Mouse (Mus musculus) limb, embryonic 11.5 days (tissue): Measurements from ENCODE around the gene Gm973. TPM values are rescaled to one million over a fixed set of nuclear protein-coding genes. Genes with fewer than 3 reads are reported as not detected.

Experiments
- ATAC-seq: fragments of 200-750 bp; cut with Nextera tagmentation; 2 replicates; pipeline ENCODE4 v1.8.0; 2017; ENCODE audit warnings: low read depth; ENCODE audit not compliant: insufficient number of reproducible peaks, low FRiP score, low TSS enrichment
- DNase-seq: peaks from one replicate; pipeline ENCODE4 v3.0.0-alpha.2; 2015; ENCODE audit warnings: low spot score
- H3K27ac ChIP-seq: fragments of 300-500 bp; sonication (generic); replicated peaks from 2 replicates; pipeline ENCODE4 v1.5.1; 2014; ENCODE audit warnings: low read depth, mild to moderate bottlenecking, low read length
- H3K27me3 ChIP-seq: fragments of 300-500 bp; sonication (generic); 2 replicates; pipeline ENCODE4 v1.6.1; 2014; ENCODE audit warnings: mild to moderate bottlenecking, low read length, mixed read lengths; ENCODE audit not compliant: control insufficient read depth, insufficient read depth
- H3K36me3 ChIP-seq: fragments of 300-500 bp; sonication (generic); 2 replicates; pipeline ENCODE4 v1.6.1; 2014; ENCODE audit warnings: mild to moderate bottlenecking, low read length, moderate library complexity, mixed read lengths; ENCODE audit not compliant: control insufficient read depth, insufficient read depth
- H3K4me1 ChIP-seq: fragments of 300-500 bp; sonication (generic); 2 replicates; pipeline ENCODE4 v1.6.1; 2014; ENCODE audit warnings: low read length, mixed read lengths; ENCODE audit not compliant: control insufficient read depth, insufficient read depth
- H3K4me2 ChIP-seq: fragments of 300-500 bp; sonication (generic); 2 replicates; pipeline ENCODE4 v1.6.1; 2014; ENCODE audit warnings: low read depth, mild to moderate bottlenecking, moderate library complexity; ENCODE audit not compliant: severe bottlenecking
- H3K4me3 ChIP-seq: fragments of 300-500 bp; sonication (generic); 2 replicates; pipeline ENCODE4 v1.5.1; 2014; ENCODE audit warnings: low read depth, low read length
- H3K9ac ChIP-seq: fragments of 300-500 bp; sonication (generic); 2 replicates; pipeline ENCODE4 v1.6.1; 2014; ENCODE audit warnings: mild to moderate bottlenecking, low read length
- H3K9me3 ChIP-seq: fragments of 300-500 bp; sonication (generic); 2 replicates; pipeline ENCODE4 v1.6.1; 2016; ENCODE audit warnings: low read length; ENCODE audit not compliant: control insufficient read depth
- WGBS: fragments of 180-500 bp; shearing (Covaris S2); extraction: QIAGEN DNeasy Blood & Tissue Kit; methylation state at CpG from one replicate; pipeline ENCODE4 v1.1.7; 2014; 5-methylcytosine and 5-hydroxymethylcytosine counted together
- polyA plus RNA-seq: library from polyadenylated mRNA; unstranded; fragments of >200 nt; fragmentation: Nextera tagmentation; extraction: Ambion mirVana; gene quantifications from 2 replicates; pipeline ENCODE4 v1.2.1, GENCODE M21; 2014

Gene Gm973
- polyA plus RNA-seq, 1 experiment from 2014 or later: 0.51 TPM

DNA sequence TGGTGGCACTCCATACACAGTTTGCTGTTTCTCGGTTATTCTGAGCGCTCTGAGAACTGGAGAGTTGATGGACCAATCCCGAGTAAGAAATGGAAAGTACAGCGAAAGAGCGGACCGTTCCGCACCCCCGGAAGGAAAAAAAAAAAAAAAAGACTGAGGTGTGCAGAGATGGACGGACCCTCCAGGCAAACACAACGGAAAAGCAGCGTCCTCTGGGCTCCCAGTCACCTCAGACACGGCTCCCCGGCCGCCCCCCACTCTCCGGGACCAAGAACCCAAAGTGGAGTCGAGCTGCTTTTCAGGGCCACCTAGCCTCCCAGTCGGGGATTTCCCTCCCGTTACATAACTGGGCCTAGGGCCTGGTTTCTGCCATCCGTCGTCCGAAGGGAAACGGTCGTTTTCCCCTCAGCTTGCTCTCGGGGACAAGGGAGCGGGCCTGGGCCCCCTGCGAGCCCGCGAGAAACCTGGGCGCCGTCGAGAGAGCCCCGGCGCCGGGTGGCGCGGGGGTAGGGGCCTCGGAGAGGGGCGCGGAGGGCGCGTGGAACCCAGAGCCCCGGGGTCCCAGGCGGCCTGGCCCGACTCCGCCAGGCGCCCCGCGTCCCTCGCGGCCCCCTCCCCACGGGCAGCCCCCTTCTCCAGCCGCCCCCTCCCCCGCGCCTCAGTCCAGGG lies 154.0 kb downstream of the Gm973 start:
- no peaks in the 10 kb centered on the region for H3K27me3 ChIP-seq
- H3K27ac ChIP-seq: peak overlapping the region; percentile 93
- peak overlapping the region; percentile 98 for H3K9ac ChIP-seq
- no peaks in the 10 kb centered on the region for H3K36me3 ChIP-seq
- peak overlapping the region; percentile 98 for H3K4me3 ChIP-seq
- no peaks in the 10 kb centered on the region for H3K9me3 ChIP-seq
- ATAC-seq (no peak; the same call in 1 of the 2 replicates), DNase-seq (peak; percentile 56)
- H3K4me1 ChIP-seq: no peaks in the 10 kb centered on the region
- H3K4me2 ChIP-seq: peak overlapping the region; percentile 62
- WGBS: under 1% methylated on average over 39 of the region's 54 CpGs

DNA sequence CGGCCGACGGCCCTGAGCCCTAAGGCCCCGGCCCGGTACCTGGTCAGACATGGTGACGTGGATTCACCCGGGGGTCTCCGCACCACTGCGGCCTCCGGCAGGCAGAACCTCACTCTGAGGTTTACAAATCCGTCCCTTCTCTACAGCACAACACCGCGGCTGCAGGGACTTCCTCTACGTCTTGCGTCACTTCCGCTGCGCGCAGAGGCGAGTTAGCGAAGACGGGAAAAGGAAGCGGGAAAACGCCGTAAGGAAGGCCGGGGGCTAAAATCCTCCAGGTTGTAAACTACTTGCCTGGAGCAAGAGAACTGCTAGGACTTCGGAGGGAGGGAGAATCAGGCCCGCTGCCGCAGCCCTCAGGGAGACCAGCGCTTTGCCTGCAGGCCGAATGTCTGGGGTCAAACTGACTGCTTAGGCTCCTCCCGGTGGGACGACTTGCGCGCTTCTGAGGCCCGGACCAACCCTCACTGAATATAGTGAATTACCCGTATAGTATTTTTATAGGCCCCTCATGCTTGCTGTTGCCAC lies 154.6 kb downstream of the Gm973 start, which contains the start of gene Sumo1:
Gene Sumo1, minus strand, starts transcription at position 194 of the 528 bp plus-strand sequence.
- WGBS: under 1% methylated on average over 35 of the region's 36 CpGs
- no peaks in the 10 kb centered on the region for H3K4me1 ChIP-seq
- peak within 1 kb of the TSS; percentile 98 for H3K9ac ChIP-seq
- H3K9me3 ChIP-seq: no peaks in the 10 kb centered on the region
- peak; percentile 92 for ATAC-seq
- no peaks in the 10 kb centered on the region for H3K27me3 ChIP-seq
- peak within 1 kb of the TSS; percentile 98 for H3K4me3 ChIP-seq
- no peaks in the 10 kb centered on the region for H3K36me3 ChIP-seq
- peak within 1 kb of the TSS; percentile 62 for H3K4me2 ChIP-seq
- peak within 1 kb of the TSS; percentile 93 for H3K27ac ChIP-seq
- DNase-seq: peak; percentile 92

DNA sequence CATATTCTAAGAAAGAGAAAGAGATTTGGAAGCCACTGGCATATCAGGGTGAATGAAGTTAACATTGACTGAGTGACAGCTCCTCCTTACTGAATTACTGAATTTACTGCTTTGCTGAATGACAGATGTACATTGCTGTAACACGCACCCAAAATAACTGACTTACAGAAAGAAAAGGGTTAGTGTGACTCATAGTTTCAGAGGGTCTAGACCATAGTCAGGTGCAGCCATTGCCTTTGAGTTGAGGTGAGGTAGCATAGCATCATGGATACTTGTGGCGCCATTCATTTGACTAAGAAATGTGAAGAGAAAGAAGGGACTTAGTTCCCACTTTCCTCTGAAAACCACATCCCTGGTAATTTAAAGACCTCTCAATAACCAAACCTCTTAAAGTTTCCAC lies 157.6 kb downstream of the Gm973 start:
- no peaks in the 10 kb centered on the region for H3K9me3 ChIP-seq
- ATAC-seq (no peak), DNase-seq (no peak)
- H3K27ac ChIP-seq: no peak overlapping the region
- H3K4me3 ChIP-seq: no peak overlapping the region
- H3K4me2 ChIP-seq: no peak overlapping the region
- H3K9ac ChIP-seq: no peak overlapping the region
- 92% methylated on average over 2 of the region's 2 CpGs for WGBS
- H3K4me1 ChIP-seq: no peaks in the 10 kb centered on the region
- no peaks in the 10 kb centered on the region for H3K27me3 ChIP-seq
- no peaks in the 10 kb centered on the region for H3K36me3 ChIP-seq

DNA sequence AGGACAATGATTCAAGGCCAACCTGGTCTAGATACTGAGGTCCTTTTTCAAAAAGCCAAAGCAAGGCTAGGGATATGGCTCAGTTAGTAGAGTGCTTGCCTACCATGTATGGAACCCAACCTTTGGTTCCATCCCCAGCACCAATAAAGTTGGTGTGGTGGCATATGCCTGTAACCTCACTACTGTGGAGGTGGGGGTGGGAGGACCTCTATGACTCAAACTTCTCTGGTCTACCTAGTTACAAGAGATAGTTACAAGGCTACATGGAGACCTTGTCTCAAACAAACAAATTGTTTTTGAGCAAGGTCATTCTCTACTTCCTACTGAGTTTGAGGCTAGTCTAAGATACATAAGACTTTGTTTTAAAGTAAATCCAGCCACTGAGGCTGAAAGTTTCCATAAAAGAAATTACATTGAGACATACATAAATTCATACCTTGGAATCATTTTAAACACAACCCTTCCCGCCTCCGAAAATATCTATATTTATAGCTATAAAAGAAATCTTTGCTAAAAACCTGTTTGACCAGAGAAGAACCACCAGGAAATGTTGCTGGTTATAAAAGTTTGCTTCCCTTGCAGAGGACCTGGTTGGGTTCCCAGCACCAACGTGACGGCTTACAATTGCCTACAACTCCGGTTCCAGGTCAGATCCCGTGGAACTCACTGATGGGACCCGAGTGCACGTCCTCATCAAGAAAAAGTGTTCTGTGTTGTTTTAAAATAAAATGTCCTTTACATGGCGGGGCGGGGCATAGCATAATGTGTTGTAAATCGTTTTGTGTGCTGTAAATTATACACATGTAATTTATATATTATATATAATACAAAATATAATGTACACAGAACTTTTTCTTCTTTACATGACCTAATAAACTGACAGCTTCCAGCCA lies 168.1 kb downstream of the Gm973 start:
- H3K27me3 ChIP-seq: no peaks in the 10 kb centered on the region
- H3K9me3 ChIP-seq: no peaks in the 10 kb centered on the region
- peaks cover 6% of the 10 kb centered on the region; the same call in 1 of the 2 replicates for H3K4me1 ChIP-seq
- DNase-seq (peak; percentile 34), ATAC-seq (peak; percentile 36; the same call in 1 of the 2 replicates)
- H3K9ac ChIP-seq: peak overlapping the region; percentile 22; the same call in 1 of the 2 replicates
- no peaks in the 10 kb centered on the region; the same call in 1 of the 2 replicates for H3K36me3 ChIP-seq
- no peak overlapping the region for H3K27ac ChIP-seq
- peak overlapping the region; percentile 15 for H3K4me3 ChIP-seq
- peak overlapping the region; percentile 43; the same call in 1 of the 2 replicates for H3K4me2 ChIP-seq
- 10% methylated on average over 11 of the region's 11 CpGs for WGBS

DNA sequence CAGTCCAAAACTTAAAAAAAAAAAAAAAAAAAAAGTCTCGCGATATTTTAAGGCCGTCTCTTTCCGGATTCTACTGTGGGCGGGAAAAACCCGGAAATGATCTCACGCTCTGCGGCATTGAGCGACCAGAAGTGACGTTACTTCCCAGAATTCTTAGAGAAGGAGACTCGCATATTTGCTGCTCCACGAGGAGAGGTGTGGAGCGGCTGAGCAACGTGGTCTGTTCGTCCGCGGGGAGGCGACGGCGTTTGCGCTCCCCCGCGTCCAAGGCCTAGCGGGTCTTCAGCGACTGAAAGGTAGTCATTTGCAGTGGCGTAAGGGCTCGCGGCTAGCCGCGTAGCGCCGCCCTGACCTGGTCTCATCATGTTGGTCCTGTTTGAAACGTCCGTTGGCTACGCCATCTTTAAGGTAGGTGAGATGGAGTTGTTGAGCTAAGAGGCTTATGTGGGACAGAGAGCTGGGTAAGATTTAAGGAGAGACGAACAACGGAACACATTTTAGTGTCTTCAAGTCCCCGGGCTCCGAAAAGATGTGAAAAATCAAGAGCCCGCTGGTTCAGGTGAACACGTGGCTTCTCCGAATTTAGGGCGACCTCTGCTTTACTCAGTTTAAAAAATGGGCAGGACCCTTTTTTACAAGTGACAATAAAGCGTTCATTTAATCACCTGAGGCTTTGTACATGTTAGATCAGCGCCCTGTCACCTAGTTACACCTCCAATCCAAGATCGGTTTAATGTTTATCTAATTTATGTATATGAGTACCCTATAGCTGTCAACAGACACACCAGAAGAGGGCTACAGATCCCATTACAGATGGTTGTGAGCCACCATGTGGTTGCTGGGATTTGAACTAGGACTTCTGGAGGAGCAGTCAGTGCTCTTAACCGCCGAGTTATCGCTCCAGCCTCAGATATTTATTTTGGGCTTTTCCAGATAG lies 169.0 kb downstream of the Gm973 start, which contains the start of gene Nop58:
Gene Nop58, plus strand, starts transcription at position 153 of the 937 bp plus-strand sequence.
- no peaks in the 10 kb centered on the region; the same call in 1 of the 2 replicates for H3K36me3 ChIP-seq
- peak; percentile 89 for DNase-seq

More for the DNA sequence above, 169.0 kb downstream of the Gm973 start, which contains the start of gene Nop58:
- peak within 1 kb of the TSS; percentile 89 for H3K9ac ChIP-seq
- peak within 1 kb of the TSS; percentile 80 for H3K4me3 ChIP-seq
- H3K27me3 ChIP-seq: no peaks in the 10 kb centered on the region
- H3K27ac ChIP-seq: peak within 1 kb of the TSS; percentile 68; the same call in 1 of the 2 replicates
- peaks cover 6% of the 10 kb centered on the region; the same call in 1 of the 2 replicates for H3K4me1 ChIP-seq
- peak within 1 kb of the TSS; percentile 84 for H3K4me2 ChIP-seq
- ATAC-seq: peak; percentile 95
- H3K9me3 ChIP-seq: no peaks in the 10 kb centered on the region
- under 1% methylated on average over 49 of the region's 49 CpGs for WGBS

Other genes with a start within 250 kb of the Gm973 start
- 15.3 and 19.7 TPM in 2 replicates for gene Fzd7, start 33.8 kb upstream of the Gm973 start, polyA plus RNA-seq
- 597 and 627 TPM in 2 replicates for gene Sumo1, start 154.6 kb downstream of the Gm973 start, polyA plus RNA-seq
- 281 and 317 TPM in 2 replicates for gene Nop58, start 168.7 kb downstream of the Gm973 start, polyA plus RNA-seq
- 11.2 and 11.8 TPM in 2 replicates for gene Bmpr2, start 247.1 kb downstream of the Gm973 start, polyA plus RNA-seq